Mouse (Mus musculus): ENCODE data around the gene Acsm5. TPM values are rescaled to one million over a fixed set of nuclear protein-coding genes. Genes with fewer than 3 reads are reported as not detected.

The Acsm5 gene
- polyA plus RNA-seq, 1 experiment from 2014 or later: not detected

DNA sequence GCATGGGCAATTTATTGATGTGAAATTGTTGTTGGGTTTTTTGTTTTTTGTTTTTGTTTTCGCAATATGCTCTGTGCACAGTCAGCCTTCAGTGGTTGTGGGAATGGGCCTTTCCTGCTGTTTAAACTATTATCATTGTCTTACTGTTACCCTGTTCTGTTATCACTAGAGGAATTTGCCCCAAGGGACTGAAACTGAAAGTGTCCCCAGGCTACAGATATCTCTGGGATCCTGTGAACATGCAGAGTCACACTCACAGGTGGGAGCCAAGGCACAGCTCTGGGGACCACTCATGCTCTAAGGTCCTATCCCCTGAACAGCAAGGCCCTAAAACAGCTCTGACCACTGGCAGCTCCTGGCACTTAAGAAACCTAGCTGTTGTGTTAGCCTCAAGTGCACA lies 7.9 kb downstream of the Acsm5 start:
- Histone ChIP-seq H3K27ac (replicated peaks; ENCODE audit: low read depth, low read length) (no peak overlapping the region), H3K4me3 (ENCODE audit: low read depth, low read length) (no peak overlapping the region), H3K4me1 (ENCODE audit: control insufficient read depth, insufficient read depth, low read length) (no peaks in the 10 kb centered on the region), H3K9ac (replicated peaks; ENCODE audit: low read length) (no peak overlapping the region), H3K27me3 (ENCODE audit: control insufficient read depth, insufficient read depth, low read length) (no peaks in the 10 kb centered on the region), H3K4me2 (ENCODE audit: low read depth, low read length) (no peak overlapping the region), H3K9me3 (replicated peaks; ENCODE audit: control insufficient read depth, low read length) (no peaks in the 10 kb centered on the region), H3K36me3 (replicated peaks; ENCODE audit: control insufficient read depth, insufficient read depth, low read depth, low read length) (no peaks in the 10 kb centered on the region)
- 96% methylated on average over 1 of the region's 1 CpGs for WGBS
- DNase-seq (ENCODE audit: low spot score) (no peak), ATAC-seq (replicated peaks; ENCODE audit: insufficient number of reproducible peaks, low FRiP score, low TSS enrichment, low read depth) (no peak)

DNA sequence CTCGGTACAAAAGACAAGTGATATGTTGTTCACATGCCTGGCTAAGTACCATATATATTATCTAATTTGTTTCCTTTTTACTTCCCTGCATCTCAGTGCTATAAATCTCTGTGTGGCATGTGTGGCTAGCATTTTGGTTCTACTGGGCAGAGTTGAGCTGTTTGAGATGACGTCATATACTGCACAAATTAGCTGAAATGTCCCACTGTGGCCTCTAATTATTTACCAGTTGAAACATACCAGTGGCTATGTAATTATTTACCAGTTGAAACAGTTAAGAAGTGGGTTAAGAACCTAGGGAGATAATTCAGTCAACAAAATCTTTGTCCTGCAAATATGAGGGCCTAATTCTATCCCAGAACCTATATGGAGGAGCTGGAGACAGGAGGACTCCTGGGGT lies 8.3 kb downstream of the Acsm5 start:
- 82% methylated on average over 2 of the region's 2 CpGs for WGBS
- Histone ChIP-seq H3K27me3 (ENCODE audit: control insufficient read depth, insufficient read depth, low read length) (no peaks in the 10 kb centered on the region), H3K36me3 (replicated peaks; ENCODE audit: control insufficient read depth, insufficient read depth, low read depth, low read length) (no peaks in the 10 kb centered on the region), H3K4me2 (ENCODE audit: low read depth, low read length) (no peak overlapping the region), H3K9ac (replicated peaks; ENCODE audit: low read length) (no peak overlapping the region), H3K27ac (replicated peaks; ENCODE audit: low read depth, low read length) (no peak overlapping the region), H3K4me1 (ENCODE audit: control insufficient read depth, insufficient read depth, low read length) (no peaks in the 10 kb centered on the region), H3K4me3 (ENCODE audit: low read depth, low read length) (no peak overlapping the region), H3K9me3 (replicated peaks; ENCODE audit: control insufficient read depth, low read length) (no peaks in the 10 kb centered on the region)
- ATAC-seq (replicated peaks; ENCODE audit: insufficient number of reproducible peaks, low FRiP score, low TSS enrichment, low read depth) (no peak), DNase-seq (ENCODE audit: low spot score) (no peak)

DNA sequence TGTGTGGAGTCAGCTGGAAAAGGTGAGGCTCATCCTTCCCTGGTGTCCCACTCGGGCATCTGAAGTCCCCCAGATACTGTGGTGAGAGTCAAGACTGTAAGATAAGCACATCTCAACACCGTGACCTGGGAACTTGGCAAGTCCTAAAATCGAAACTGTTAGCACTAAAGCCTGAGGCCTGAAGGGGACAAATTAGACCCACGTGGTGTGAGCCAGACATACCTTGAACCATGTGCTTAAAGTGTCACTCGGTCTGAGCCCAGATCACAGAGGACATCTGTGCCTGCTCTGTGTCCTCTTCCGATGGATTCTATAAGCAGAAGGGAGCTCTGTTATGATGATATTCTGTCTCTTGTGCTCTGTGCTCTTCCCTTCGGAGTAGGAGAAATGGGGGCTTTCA lies 9.4 kb downstream of the Acsm5 start:
- 65% methylated on average over 7 of the region's 7 CpGs for WGBS
- Histone ChIP-seq H3K4me1 (ENCODE audit: control insufficient read depth, insufficient read depth, low read length) (no peaks in the 10 kb centered on the region), H3K27ac (replicated peaks; ENCODE audit: low read depth, low read length) (no peak overlapping the region), H3K4me2 (ENCODE audit: low read depth, low read length) (no peak overlapping the region), H3K9me3 (replicated peaks; ENCODE audit: control insufficient read depth, low read length) (no peaks in the 10 kb centered on the region), H3K27me3 (ENCODE audit: control insufficient read depth, insufficient read depth, low read length) (no peaks in the 10 kb centered on the region), H3K4me3 (ENCODE audit: low read depth, low read length) (no peak overlapping the region), H3K9ac (replicated peaks; ENCODE audit: low read length) (no peak overlapping the region), H3K36me3 (replicated peaks; ENCODE audit: control insufficient read depth, insufficient read depth, low read depth, low read length) (no peaks in the 10 kb centered on the region)
- ATAC-seq (replicated peaks; ENCODE audit: insufficient number of reproducible peaks, low FRiP score, low TSS enrichment, low read depth): no peak
- DNase-seq (ENCODE audit: low spot score): no peak

DNA sequence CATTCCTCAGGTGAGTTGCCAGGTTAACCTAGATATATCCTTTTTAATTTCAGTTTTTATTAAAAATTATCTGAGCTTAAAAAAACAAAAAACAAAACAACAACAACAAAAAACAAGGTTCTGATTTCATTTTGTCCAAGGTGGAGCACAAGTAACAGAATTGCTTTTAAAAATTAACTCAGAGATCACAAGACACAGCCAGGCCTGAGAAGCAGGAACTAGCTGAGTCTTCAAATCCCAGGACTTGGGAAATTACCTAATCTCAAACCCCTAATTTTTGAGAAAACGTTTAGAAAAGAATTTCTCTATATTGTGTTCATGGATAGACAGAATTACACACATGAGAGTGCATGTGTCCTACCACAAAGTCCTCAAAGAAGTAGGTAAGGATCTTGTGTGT lies 13.7 kb downstream of the Acsm5 start:
- no peaks in the 10 kb centered on the region for H3K4me1 ChIP-seq (ENCODE audit: control insufficient read depth, insufficient read depth, low read length)
- H3K9ac ChIP-seq (replicated peaks; ENCODE audit: low read length): no peak overlapping the region
- no peak overlapping the region for H3K27ac ChIP-seq (replicated peaks; ENCODE audit: low read depth, low read length)
- no peaks in the 10 kb centered on the region for H3K9me3 ChIP-seq (replicated peaks; ENCODE audit: control insufficient read depth, low read length)
- H3K4me3 ChIP-seq (ENCODE audit: low read depth, low read length): no peak overlapping the region
- ATAC-seq (replicated peaks; ENCODE audit: insufficient number of reproducible peaks, low FRiP score, low TSS enrichment, low read depth): no peak
- 49% methylated on average over 1 of the region's 1 CpGs for WGBS
- no peaks in the 10 kb centered on the region for H3K36me3 ChIP-seq (replicated peaks; ENCODE audit: control insufficient read depth, insufficient read depth, low read depth, low read length)
- H3K27me3 ChIP-seq (ENCODE audit: control insufficient read depth, insufficient read depth, low read length): no peaks in the 10 kb centered on the region
- no peak overlapping the region for H3K4me2 ChIP-seq (ENCODE audit: low read depth, low read length)
- DNase-seq (ENCODE audit: low spot score): no peak

DNA sequence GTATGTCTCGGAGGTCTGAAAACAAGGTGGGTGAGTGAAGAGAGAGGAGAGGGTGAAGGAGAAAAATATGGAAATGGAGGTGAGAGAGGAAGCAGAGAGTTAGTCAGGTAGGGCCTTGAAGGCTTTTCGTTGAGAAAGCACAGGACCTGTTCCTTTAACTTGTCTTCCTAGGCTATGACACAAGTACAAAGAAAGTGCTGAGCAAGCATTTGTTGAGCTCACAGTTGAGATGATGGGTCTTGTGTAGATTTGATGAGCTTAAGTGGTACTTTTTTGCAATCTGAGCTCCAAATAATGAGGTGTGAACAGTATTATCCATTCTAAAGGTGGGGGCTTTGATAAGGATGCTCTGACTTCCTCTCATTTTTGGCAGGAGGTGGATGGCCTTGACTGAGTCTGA lies 15.1 kb downstream of the Acsm5 start:
- DNase-seq (ENCODE audit: low spot score): no peak
- H3K27me3 ChIP-seq (ENCODE audit: control insufficient read depth, insufficient read depth, low read length): no peaks in the 10 kb centered on the region
- no peak for ATAC-seq (replicated peaks; ENCODE audit: insufficient number of reproducible peaks, low FRiP score, low TSS enrichment, low read depth)
- H3K36me3 ChIP-seq (replicated peaks; ENCODE audit: control insufficient read depth, insufficient read depth, low read depth, low read length): no peaks in the 10 kb centered on the region
- H3K4me2 ChIP-seq (ENCODE audit: low read depth, low read length): no peak overlapping the region
- H3K4me3 ChIP-seq (ENCODE audit: low read depth, low read length): no peak overlapping the region
- no peaks in the 10 kb centered on the region for H3K9me3 ChIP-seq (replicated peaks; ENCODE audit: control insufficient read depth, low read length)
- no peaks in the 10 kb centered on the region for H3K4me1 ChIP-seq (ENCODE audit: control insufficient read depth, insufficient read depth, low read length)
- 80% methylated on average over 2 of the region's 2 CpGs for WGBS
- H3K27ac ChIP-seq (replicated peaks; ENCODE audit: low read depth, low read length): no peak overlapping the region
- no peak overlapping the region for H3K9ac ChIP-seq (replicated peaks; ENCODE audit: low read length)

DNA sequence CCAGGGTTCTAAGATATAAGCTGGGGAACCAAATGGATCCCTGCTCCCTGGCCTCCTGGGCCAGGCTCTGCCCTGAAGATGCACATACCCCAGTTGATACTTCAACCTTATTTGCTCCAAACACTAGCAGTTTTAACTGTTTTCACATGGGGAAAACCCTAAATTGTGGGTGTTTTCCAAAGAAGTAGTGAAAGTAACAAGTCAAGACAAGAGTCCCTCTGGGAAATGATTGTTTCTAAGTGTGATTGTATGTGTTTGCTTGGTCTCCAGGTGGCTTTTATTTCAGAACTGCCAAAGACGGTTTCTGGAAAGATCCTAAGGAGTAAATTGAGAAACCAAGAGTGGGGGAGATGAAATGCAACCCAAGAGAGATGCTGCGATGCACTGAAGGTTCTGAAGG lies 23.2 kb downstream of the Acsm5 start:
- Histone ChIP-seq H3K4me3 (ENCODE audit: low read depth, low read length) (no peak overlapping the region), H3K9ac (replicated peaks; ENCODE audit: low read length) (no peak overlapping the region), H3K27me3 (ENCODE audit: control insufficient read depth, insufficient read depth, low read length) (no peaks in the 10 kb centered on the region), H3K27ac (replicated peaks; ENCODE audit: low read depth, low read length) (no peak overlapping the region), H3K4me2 (ENCODE audit: low read depth, low read length) (no peak overlapping the region), H3K36me3 (replicated peaks; ENCODE audit: control insufficient read depth, insufficient read depth, low read depth, low read length) (no peaks in the 10 kb centered on the region), H3K4me1 (ENCODE audit: control insufficient read depth, insufficient read depth, low read length) (no peaks in the 10 kb centered on the region), H3K9me3 (replicated peaks; ENCODE audit: control insufficient read depth, low read length) (no peaks in the 10 kb centered on the region)
- ATAC-seq (replicated peaks; ENCODE audit: insufficient number of reproducible peaks, low FRiP score, low TSS enrichment, low read depth) (no peak), DNase-seq (ENCODE audit: low spot score) (no peak)
- 82% methylated on average over 2 of the region's 2 CpGs for WGBS

DNA sequence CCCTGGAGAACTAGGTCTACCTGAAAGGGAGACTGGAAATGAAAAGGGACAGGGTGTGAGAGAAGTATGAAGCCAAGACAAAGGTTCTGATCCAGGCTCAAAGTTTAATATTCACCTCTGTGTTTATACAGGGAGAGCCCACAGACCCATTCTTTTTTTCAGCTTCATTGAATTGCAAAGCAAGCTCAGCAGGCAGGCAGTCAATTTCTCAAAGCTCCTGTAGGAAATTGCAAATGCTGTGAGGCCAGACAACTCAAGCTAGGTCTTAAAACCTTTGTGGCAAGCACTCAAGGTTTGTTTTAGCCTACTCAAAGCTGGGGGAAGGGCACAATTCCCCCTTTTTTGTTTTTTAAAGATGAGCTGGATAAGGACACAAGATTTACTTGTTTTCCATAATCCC lies 26.3 kb downstream of the Acsm5 start:
- ATAC-seq (replicated peaks; ENCODE audit: insufficient number of reproducible peaks, low FRiP score, low TSS enrichment, low read depth) (no peak), DNase-seq (ENCODE audit: low spot score) (no peak)
- Histone ChIP-seq H3K27me3 (ENCODE audit: control insufficient read depth, insufficient read depth, low read length) (no peaks in the 10 kb centered on the region), H3K9me3 (replicated peaks; ENCODE audit: control insufficient read depth, low read length) (no peaks in the 10 kb centered on the region), H3K4me3 (ENCODE audit: low read depth, low read length) (no peak overlapping the region), H3K9ac (replicated peaks; ENCODE audit: low read length) (no peak overlapping the region), H3K4me2 (ENCODE audit: low read depth, low read length) (no peak overlapping the region), H3K27ac (replicated peaks; ENCODE audit: low read depth, low read length) (no peak overlapping the region), H3K4me1 (ENCODE audit: control insufficient read depth, insufficient read depth, low read length) (no peaks in the 10 kb centered on the region), H3K36me3 (replicated peaks; ENCODE audit: control insufficient read depth, insufficient read depth, low read depth, low read length) (no peaks in the 10 kb centered on the region)

DNA sequence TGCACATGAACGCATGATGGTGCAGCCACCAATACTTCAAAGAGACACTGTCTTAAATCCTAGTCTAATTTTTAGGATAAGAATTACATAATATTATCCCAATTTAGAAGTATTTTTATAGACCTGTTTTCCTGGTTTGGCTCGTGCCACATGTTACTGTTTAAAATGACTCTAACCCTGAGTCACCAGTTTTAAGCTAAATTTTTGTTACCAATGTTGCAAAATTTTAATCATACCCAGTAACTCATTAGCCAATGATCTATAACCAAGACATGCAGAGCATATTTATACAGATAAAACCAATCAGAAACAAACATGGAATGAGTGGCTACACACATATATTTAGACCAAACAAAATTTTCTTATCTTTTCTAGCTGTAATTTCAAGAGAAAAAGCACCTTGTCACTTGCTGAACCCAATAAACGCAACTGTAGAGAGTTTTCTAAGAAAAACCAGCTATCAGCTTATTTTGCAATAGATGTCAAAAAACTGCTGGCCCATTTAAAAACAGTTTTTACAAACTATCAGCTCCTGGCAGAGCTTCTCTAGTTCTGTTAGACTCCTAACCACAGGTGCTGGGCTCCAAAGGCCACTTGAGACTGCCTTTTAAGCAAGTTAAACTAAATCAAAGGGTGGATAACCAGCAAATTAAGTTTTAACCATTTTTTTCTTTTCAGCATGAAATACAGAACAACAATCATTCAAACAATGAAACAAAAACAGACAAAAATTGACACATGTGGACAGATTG lies 31.4 kb downstream of the Acsm5 start:
- ATAC-seq (replicated peaks; ENCODE audit: insufficient number of reproducible peaks, low FRiP score, low TSS enrichment, low read depth) (no peak), DNase-seq (ENCODE audit: low spot score) (no peak)
- Histone ChIP-seq H3K27me3 (ENCODE audit: control insufficient read depth, insufficient read depth, low read length) (no peaks in the 10 kb centered on the region), H3K27ac (replicated peaks; ENCODE audit: low read depth, low read length) (no peak overlapping the region), H3K9ac (replicated peaks; ENCODE audit: low read length) (no peak overlapping the region), H3K9me3 (replicated peaks; ENCODE audit: control insufficient read depth, low read length) (no peaks in the 10 kb centered on the region), H3K4me1 (ENCODE audit: control insufficient read depth, insufficient read depth, low read length) (no peaks in the 10 kb centered on the region), H3K4me3 (ENCODE audit: low read depth, low read length) (no peak overlapping the region), H3K36me3 (replicated peaks; ENCODE audit: control insufficient read depth, insufficient read depth, low read depth, low read length) (no peaks in the 10 kb centered on the region), H3K4me2 (ENCODE audit: low read depth, low read length) (no peak overlapping the region)
- WGBS: 85% methylated on average over 3 of the region's 3 CpGs

All from embryonic facial prominence, embryonic 11.5 days (tissue).